Mouse (Mus musculus) liver, embryonic 13.5 days (tissue): ENCODE measurements around the gene Ankrd28. TPM values are rescaled to one million over a fixed set of nuclear protein-coding genes. Genes with fewer than 3 reads are reported as not detected.
A peak's percentile ranks its signal among the peaks of the same experiment; 100 is the strongest.

Source experiments
- ATAC-seq: fragments of 200-750 bp; cut with Nextera tagmentation; 2 replicates; pipeline ENCODE4 v1.8.0; 2017; ENCODE audit warnings: low read depth, mild to moderate bottlenecking, moderate number of reproducible peaks, moderate library complexity
- DNase-seq: peaks from one replicate; pipeline ENCODE4 v3.0.0; 2022
- H3K27ac ChIP-seq: fragments of 300-500 bp; sonication (generic); 2 replicates; pipeline ENCODE4 v1.5.1; 2015; ENCODE audit warnings: moderate library complexity, mild to moderate bottlenecking, inconsistent platforms
- H3K27me3 ChIP-seq: fragments of 300-500 bp; sonication (generic); 2 replicates; pipeline ENCODE4 v1.6.1; 2015; ENCODE audit warnings: mild to moderate bottlenecking, inconsistent platforms
- H3K36me3 ChIP-seq: fragments of 300-500 bp; sonication (generic); 2 replicates; pipeline ENCODE4 v1.6.1; 2015; ENCODE audit warnings: mild to moderate bottlenecking, inconsistent platforms
- H3K4me1 ChIP-seq: fragments of 300-500 bp; sonication (generic); replicated peaks from 2 replicates; pipeline ENCODE4 v1.6.1; 2015; ENCODE audit warnings: inconsistent platforms
- H3K4me2 ChIP-seq: fragments of 300-500 bp; sonication (generic); 2 replicates; pipeline ENCODE4 v1.6.1; 2015; ENCODE audit warnings: inconsistent platforms, mild to moderate bottlenecking, moderate library complexity
- H3K4me3 ChIP-seq: fragments of 300-500 bp; sonication (generic); replicated peaks from 2 replicates; pipeline ENCODE4 v1.5.1; 2015; ENCODE audit warnings: mild to moderate bottlenecking, inconsistent platforms
- H3K9ac ChIP-seq: fragments of 300-500 bp; sonication (generic); 2 replicates; pipeline ENCODE4 v1.6.1; 2015; ENCODE audit warnings: mild to moderate bottlenecking, inconsistent platforms
- H3K9me3 ChIP-seq: fragments of 300-500 bp; sonication (generic); replicated peaks from 2 replicates; pipeline ENCODE4 v1.6.1; 2016; ENCODE audit warnings: inconsistent platforms
- WGBS: fragments of 180-500 bp; shearing (Covaris S2); methylation state at CpG from one replicate; pipeline ENCODE4 v1.1.7; 2015; ENCODE audit not compliant: insufficient replicate concordance; 5-methylcytosine and 5-hydroxymethylcytosine counted together
- polyA plus RNA-seq: library from polyadenylated mRNA; unstranded; fragments of >200 nt; fragmentation: Nextera tagmentation; extraction: Ambion mirVana; gene quantifications from 2 replicates; pipeline ENCODE4 v1.2.1, GENCODE M21; 2015

Gene Ankrd28
- polyA plus RNA-seq, 1 experiment from 2014 or later, result 3.0 TPM

DNA sequence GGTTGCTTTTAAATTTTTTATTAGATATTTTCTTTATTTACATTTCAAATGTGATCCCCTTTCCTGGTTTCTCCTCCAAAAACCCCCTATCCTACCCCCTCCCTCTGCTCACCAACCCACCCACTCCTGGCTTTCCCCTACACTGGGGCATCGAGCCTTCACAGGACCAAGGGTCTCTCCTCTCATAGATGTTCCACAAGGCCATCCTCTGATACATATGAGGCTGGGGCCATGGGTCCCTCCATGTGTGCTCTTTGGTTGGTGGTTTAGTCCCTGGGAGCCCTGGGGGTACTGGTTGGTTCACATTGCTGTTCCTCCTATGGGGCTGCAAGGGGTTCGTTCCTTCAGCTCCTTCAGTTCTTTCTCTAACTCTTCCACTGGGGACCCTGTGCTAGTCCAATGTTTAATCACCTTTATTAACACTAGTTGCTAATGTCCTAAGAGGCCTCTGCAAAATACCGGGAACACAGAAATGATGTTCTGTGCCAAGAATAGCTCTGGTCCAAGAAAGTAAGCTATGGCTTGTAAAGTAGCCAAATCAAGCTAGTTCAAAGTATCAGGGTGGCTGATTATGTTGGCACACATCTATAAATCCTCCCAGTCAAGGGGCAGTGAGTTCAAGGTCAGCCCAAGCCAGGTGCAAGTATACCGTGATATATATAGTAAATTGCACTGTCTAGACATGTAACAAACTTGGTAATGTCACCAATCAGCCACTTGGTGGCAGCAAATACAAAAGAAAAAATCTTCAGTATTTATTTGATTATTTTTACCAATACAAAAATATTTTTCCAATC lies 36.3 kb downstream of the Ankrd28 start:
- Histone ChIP-seq H3K9me3 (no peaks in the 10 kb centered on the region), H3K27me3 (no peaks in the 10 kb centered on the region), H3K9ac (no peak overlapping the region), H3K4me1 (peaks cover 16% of the 10 kb centered on the region), H3K4me3 (no peak overlapping the region), H3K36me3 (no peaks in the 10 kb centered on the region), H3K27ac (no peak overlapping the region), H3K4me2 (no peak overlapping the region)
- ATAC-seq (peak; percentile 64; the same call in 1 of the 2 replicates), DNase-seq (no peak)
- WGBS, result 62% methylated on average over 4 of the region's 4 CpGs

GRCm38 (mm10) chr14:31790797-31791196 lies 39.7 kb downstream of the Ankrd28 start:
- Histone ChIP-seq H3K9me3 (no peaks in the 10 kb centered on the region), H3K27ac (no peak overlapping the region), H3K4me3 (no peak overlapping the region), H3K27me3 (no peaks in the 10 kb centered on the region), H3K36me3 (no peaks in the 10 kb centered on the region), H3K4me2 (no peak overlapping the region), H3K4me1 (peaks cover 13% of the 10 kb centered on the region), H3K9ac (no peak overlapping the region)
- DNase-seq (no peak), ATAC-seq (no peak)
- WGBS, result 52% methylated on average over 1 of the region's 1 CpGs

GRCm38 (mm10) chr14:31786906-31787305 lies 43.5 kb downstream of the Ankrd28 start:
- DNase-seq, result no peak
- H3K27ac ChIP-seq, result no peak overlapping the region

DNA sequence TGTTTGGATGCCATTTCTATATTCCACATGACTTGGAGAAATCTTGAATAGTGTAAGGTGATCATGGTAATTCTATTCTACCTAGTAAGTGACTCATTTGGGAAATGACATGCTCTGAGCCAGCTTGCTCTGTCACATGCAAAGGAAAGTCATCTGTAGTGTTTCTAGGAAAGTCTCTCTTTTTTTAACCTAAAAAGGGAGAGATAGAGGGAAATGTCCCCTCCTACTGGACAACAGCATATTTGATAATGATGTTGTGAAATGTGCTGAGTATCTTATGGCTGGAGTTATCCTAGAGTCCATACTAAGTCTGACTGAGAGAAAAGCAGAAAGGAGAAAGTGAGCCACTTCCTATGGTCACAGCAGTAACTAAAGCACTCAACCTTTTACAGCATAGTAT lies 44.8 kb downstream of the Ankrd28 start:
- H3K27ac ChIP-seq, result no peak overlapping the region
- no peak for DNase-seq

More at GRCm38 (mm10) chr14:31786906-31787305, 43.5 kb downstream of the Ankrd28 start:
- Histone ChIP-seq H3K4me3 (no peak overlapping the region), H3K36me3 (no peaks in the 10 kb centered on the region), H3K4me1 (peaks cover 23% of the 10 kb centered on the region), H3K9ac (no peak overlapping the region), H3K9me3 (no peaks in the 10 kb centered on the region), H3K27me3 (no peaks in the 10 kb centered on the region), H3K4me2 (no peak overlapping the region)
- ATAC-seq, result no peak
- 60% methylated on average over 2 of the region's 2 CpGs for WGBS

GRCm38 (mm10) chr14:31784975-31785374 lies 45.5 kb downstream of the Ankrd28 start:
- ATAC-seq, result peak; percentile 70; the same call in 1 of the 2 replicates
- DNase-seq, result no peak
- H3K9ac ChIP-seq, result no peak overlapping the region
- H3K4me2 ChIP-seq, result 0 out of 2 replicates have a peak overlapping the region, but pooled peaks have one; percentile 17
- WGBS, result 48% methylated on average over 5 of the region's 5 CpGs
- H3K9me3 ChIP-seq, result no peaks in the 10 kb centered on the region
- H3K27ac ChIP-seq, result no peak overlapping the region; the same call in 1 of the 2 replicates
- no peaks in the 10 kb centered on the region for H3K36me3 ChIP-seq
- no peak overlapping the region for H3K4me3 ChIP-seq
- H3K4me1 ChIP-seq, result peaks cover 34% of the 10 kb centered on the region
- no peaks in the 10 kb centered on the region for H3K27me3 ChIP-seq

More for the DNA sequence above, 44.8 kb downstream of the Ankrd28 start:
- ATAC-seq, result no peak
- Histone ChIP-seq H3K9ac (no peak overlapping the region), H3K4me3 (no peak overlapping the region), H3K9me3 (no peaks in the 10 kb centered on the region), H3K4me1 (peaks cover 34% of the 10 kb centered on the region), H3K4me2 (no peak overlapping the region), H3K36me3 (no peaks in the 10 kb centered on the region), H3K27me3 (no peaks in the 10 kb centered on the region)

GRCm38 (mm10) chr14:31781309-31782049 lies 49.0 kb downstream of the Ankrd28 start:
- H3K9ac ChIP-seq, result peak overlapping the region; percentile 57
- peak overlapping the region; percentile 74 for H3K27ac ChIP-seq
- ATAC-seq (peak; percentile 47; the same call in 1 of the 2 replicates), DNase-seq (no peak)
- no peaks in the 10 kb centered on the region for H3K27me3 ChIP-seq
- peak overlapping the region; percentile 62 for H3K4me2 ChIP-seq
- peaks cover 32% of the 10 kb centered on the region for H3K4me1 ChIP-seq
- peak overlapping the region; percentile 43 for H3K4me3 ChIP-seq
- no peaks in the 10 kb centered on the region for H3K9me3 ChIP-seq
- WGBS, result 14% methylated on average over 11 of the region's 11 CpGs
- no peaks in the 10 kb centered on the region for H3K36me3 ChIP-seq

DNA sequence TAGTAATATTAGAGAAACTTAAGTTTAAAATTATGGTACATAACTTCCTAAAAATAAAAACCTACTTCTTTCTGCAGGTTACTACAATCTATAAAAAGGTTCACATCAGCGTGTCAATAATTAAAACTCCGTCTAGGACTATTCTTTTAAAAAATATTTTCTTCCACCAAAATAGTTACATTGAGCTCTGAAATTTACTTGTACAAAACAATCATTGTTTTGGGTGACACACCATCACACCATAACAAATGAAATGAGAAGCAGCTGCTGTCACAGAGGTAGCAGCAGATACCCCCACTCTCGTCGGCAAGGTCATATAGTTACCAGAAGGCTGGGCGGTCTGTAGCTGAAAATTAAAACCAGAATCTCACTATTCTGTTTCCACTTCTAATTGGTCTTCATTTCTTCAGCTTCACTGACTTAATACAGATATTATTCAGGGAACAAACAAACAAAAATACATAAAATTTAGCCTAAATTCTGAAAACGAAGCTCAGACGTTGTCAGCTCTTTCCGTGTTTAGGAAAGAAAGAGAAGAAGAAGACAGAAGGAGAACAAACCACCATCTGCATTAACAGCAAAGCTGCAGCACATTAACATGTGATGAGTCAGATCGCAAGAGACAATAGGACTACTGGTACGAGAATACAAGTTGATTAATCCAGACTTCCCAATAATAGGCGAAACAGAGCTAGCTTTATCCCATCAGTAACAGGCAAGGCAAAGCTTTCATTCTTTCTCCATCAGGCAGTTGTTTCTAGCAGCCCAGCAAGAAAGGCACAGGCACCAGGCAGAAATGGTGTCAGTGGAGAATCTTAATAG lies 49.8 kb downstream of the Ankrd28 start:
- ATAC-seq, result no peak
- 44% methylated on average over 11 of the region's 11 CpGs for WGBS

DNA sequence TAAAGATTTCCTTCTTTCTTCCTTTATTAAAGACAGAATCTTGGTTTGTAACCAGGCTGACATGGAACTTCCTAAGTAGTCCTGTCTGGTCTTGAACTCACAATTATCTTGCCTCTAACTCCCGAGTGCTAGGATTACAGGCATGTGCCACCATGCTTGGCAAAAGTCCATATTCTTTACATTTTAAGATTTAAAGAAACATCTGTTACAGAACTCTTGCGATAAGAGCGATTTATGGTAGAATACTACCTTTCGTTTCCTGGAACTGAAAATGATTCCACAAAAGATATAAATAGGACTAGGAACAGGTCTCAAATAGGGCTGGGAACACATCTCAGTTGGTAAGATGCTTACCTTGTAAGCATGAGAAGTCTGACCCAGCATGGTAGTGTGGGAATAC lies 56.9 kb downstream of the Ankrd28 start:
- Histone ChIP-seq H3K27me3 (no peaks in the 10 kb centered on the region), H3K36me3 (no peaks in the 10 kb centered on the region), H3K27ac (no peak overlapping the region), H3K9ac (no peak overlapping the region), H3K4me3 (no peak overlapping the region), H3K4me1 (no peaks in the 10 kb centered on the region), H3K9me3 (no peaks in the 10 kb centered on the region), H3K4me2 (no peak overlapping the region)
- WGBS, result 76% methylated on average over 4 of the region's 4 CpGs
- no peak for ATAC-seq
- DNase-seq, result no peak

More for the DNA sequence above, 49.8 kb downstream of the Ankrd28 start:
- Histone ChIP-seq H3K36me3 (no peaks in the 10 kb centered on the region), H3K27ac (peak overlapping the region; percentile 74), H3K27me3 (no peaks in the 10 kb centered on the region), H3K4me2 (peak overlapping the region; percentile 62), H3K9ac (peak overlapping the region; percentile 57), H3K4me3 (peak overlapping the region; percentile 43), H3K4me1 (peaks cover 29% of the 10 kb centered on the region), H3K9me3 (no peaks in the 10 kb centered on the region)
- no peak for DNase-seq

DNA sequence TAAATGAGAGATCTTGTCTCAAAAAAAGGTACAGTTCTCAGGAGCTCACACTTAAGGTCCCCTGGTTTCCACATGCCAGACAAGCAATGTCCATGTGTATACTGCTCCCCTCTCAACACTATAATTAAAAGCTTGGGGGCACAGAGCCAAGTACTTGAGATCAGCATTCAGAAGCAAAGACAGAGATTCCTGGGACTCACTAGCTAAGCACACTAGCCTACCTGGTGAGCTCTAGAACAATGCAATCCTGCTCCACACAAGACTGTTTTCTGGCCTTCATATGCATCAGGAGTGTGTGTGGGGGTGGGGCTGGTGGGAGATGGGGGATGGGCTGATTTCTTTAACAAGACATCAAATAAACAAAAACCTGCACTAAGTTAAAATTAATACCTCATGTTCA lies 58.2 kb downstream of the Ankrd28 start:
- Histone ChIP-seq H3K4me2 (no peak overlapping the region), H3K27ac (no peak overlapping the region), H3K9me3 (no peaks in the 10 kb centered on the region), H3K9ac (no peak overlapping the region), H3K4me1 (no peaks in the 10 kb centered on the region), H3K36me3 (no peaks in the 10 kb centered on the region), H3K4me3 (no peak overlapping the region), H3K27me3 (no peaks in the 10 kb centered on the region)
- DNase-seq (no peak), ATAC-seq (no peak)

DNA sequence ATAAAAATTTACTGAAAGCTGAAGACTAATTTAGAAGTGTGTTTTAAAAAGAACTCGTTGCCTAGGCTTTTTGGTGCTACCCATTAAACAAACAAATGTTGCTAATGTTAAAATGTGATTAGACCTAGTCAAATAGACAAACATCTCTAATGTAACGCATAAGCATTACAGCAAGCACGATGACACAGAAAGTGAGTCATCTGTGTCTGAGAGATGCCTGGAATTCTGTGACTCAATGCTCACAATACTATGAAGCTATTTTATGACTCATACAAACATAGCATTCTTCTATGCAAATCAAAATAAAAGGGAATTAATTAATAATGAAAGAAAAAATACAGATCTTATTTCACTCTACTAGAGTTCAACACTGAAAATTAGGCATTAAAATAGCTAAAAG lies 61.9 kb downstream of the Ankrd28 start:
- WGBS, result 74% methylated on average over 3 of the region's 3 CpGs
- no peaks in the 10 kb centered on the region for H3K9me3 ChIP-seq
- H3K4me3 ChIP-seq, result no peak overlapping the region
- no peaks in the 10 kb centered on the region for H3K4me1 ChIP-seq
- no peak overlapping the region for H3K4me2 ChIP-seq
- H3K36me3 ChIP-seq, result no peaks in the 10 kb centered on the region
- ATAC-seq, result no peak
- no peaks in the 10 kb centered on the region for H3K27me3 ChIP-seq
- H3K27ac ChIP-seq, result no peak overlapping the region
- no peak for DNase-seq
- H3K9ac ChIP-seq, result no peak overlapping the region

DNA sequence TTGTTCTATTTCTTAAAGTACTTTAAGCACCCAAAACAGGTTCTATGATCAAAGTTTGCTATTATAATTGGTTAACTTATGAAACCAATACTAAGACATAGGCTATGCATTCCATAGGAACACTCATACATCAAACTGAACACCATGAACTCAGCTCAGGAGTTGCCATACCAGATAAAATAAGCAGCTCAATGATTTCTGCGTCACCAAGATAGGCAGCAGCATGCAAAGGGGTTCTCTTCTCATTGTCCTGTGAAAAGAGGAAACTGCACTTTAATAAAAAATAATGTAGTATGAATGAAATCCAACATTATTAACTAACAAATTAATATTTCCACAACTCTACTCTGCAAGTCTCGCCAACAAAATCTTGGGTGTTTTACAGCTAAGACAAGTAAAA lies 66.4 kb downstream of the Ankrd28 start:
- H3K27ac ChIP-seq, result no peak overlapping the region
- no peak for ATAC-seq

More for the DNA sequence above, 66.4 kb downstream of the Ankrd28 start:
- no peak overlapping the region for H3K4me2 ChIP-seq
- H3K4me1 ChIP-seq, result no peaks in the 10 kb centered on the region; the same call in 1 of the 2 replicates
- no peaks in the 10 kb centered on the region for H3K27me3 ChIP-seq
- 71% methylated on average over 2 of the region's 2 CpGs for WGBS
- no peak overlapping the region for H3K9ac ChIP-seq
- H3K9me3 ChIP-seq, result no peaks in the 10 kb centered on the region
- peaks cover 10% of the 10 kb centered on the region for H3K36me3 ChIP-seq
- no peak overlapping the region for H3K4me3 ChIP-seq
- no peak for DNase-seq
